Mouse (Mus musculus) liver, embryonic 14.5 days (tissue): ENCODE results near the gene Llgl1.

ENCODE experiments used
- CTCF ChIP-seq: IDR thresholded peaks from 2 replicates; pipeline ENCODE4 v1.5.1; 2016; ENCODE audit warnings: antibody characterized with exemption, low read depth, control low read depth
- EP300 ChIP-seq: IDR thresholded peaks from 2 replicates; pipeline ENCODE4 v1.6.1; 2016; ENCODE audit warnings: antibody characterized with exemption, low read depth

DNA sequence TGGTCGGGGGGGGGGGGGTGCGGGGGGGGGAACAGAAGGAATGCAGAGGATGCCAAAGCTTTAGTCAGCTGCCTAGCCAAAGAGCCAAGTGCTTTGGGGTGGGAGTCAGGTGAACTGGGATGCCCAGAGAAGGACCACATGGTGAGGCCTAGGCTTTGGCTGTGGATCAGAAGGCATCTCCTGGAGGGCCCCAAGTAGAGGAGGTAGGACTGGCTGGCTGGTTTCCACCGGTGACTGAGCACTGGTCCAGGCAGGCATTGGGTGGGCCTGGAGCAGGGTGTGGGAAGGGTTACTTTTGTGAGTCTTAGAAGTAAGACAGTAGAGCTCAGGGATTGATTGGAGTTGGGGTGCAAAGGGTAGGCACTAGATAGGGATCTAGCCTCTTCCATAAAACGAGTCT is 2.1 kb downstream of the Llgl1 start:
- TF ChIP-seq CTCF (no peak), EP300 (no peak)
